Mouse (Mus musculus) embryo, embryonic 10.5 days (tissue): ENCODE measurements around the gene Csf2rb2.
A peak's percentile ranks its signal among the peaks of the same experiment; 100 is the strongest.
"Not testable (repeated sequence)": the region's sequence is repeated elsewhere in the genome, so short reads cannot be mapped to it uniquely, and the experiment has no call there.

ENCODE experiments used
- DNase-seq: peaks from one replicate; pipeline ENCODE4 v3.0.0-alpha.2; 2015; ENCODE audit warnings: low spot score

The Csf2rb2 gene

GRCm38 (mm10) chr15:78305341-78305933 is at the start of gene Csf2rb2:
Csf2rb2 (minus strand) TSS chr15:78305721.
- no peak for DNase-seq

GRCm38 (mm10) chr15:78354958-78355357 is 49.4 kb upstream of the Csf2rb2 start:
- peak; percentile 68 for DNase-seq

- no peak for DNase-seq
These were observed 46.2 kb upstream of the Csf2rb2 start for GRCm38 (mm10) chr15:78351586-78352165.

- no peak for DNase-seq
These were observed 39.0 kb upstream of the Csf2rb2 start for GRCm38 (mm10) chr15:78344567-78344966.

GRCm38 (mm10) chr15:78343683-78344082 is 38.2 kb upstream of the Csf2rb2 start:
- no peak for DNase-seq

- DNase-seq = not testable (repeated sequence)
These were observed 35.4 kb upstream of the Csf2rb2 start for GRCm38 (mm10) chr15:78340919-78341318.

- peak; percentile 61 for DNase-seq
These were observed 34.3 kb upstream of the Csf2rb2 start for GRCm38 (mm10) chr15:78339627-78340423.

- no peak for DNase-seq
These were observed 28.9 kb upstream of the Csf2rb2 start for GRCm38 (mm10) chr15:78334380-78334779.

- no peak for DNase-seq
These were observed 27.5 kb upstream of the Csf2rb2 start for GRCm38 (mm10) chr15:78332981-78333380.

- DNase-seq = no peak
These were observed 26.2 kb upstream of the Csf2rb2 start for GRCm38 (mm10) chr15:78331523-78332340.

GRCm38 (mm10) chr15:78330706-78331105 is 25.2 kb upstream of the Csf2rb2 start:
- DNase-seq = no peak

GRCm38 (mm10) chr15:78329972-78330371 is 24.5 kb upstream of the Csf2rb2 start:
- DNase-seq = not testable (repeated sequence)

GRCm38 (mm10) chr15:78328520-78329097 is 23.1 kb upstream of the Csf2rb2 start:
- no peak for DNase-seq

GRCm38 (mm10) chr15:78327753-78328341 is 22.3 kb upstream of the Csf2rb2 start:
- DNase-seq = not testable (repeated sequence)

- no peak for DNase-seq
These were observed 21.2 kb upstream of the Csf2rb2 start for GRCm38 (mm10) chr15:78326747-78327146.

- DNase-seq = no peak
These were observed 20.3 kb upstream of the Csf2rb2 start, which contains the start of gene Csf2rb for GRCm38 (mm10) chr15:78325671-78326339. Csf2rb (plus strand) TSS chr15:78325752.

- no peak for DNase-seq
These were observed 18.8 kb upstream of the Csf2rb2 start for GRCm38 (mm10) chr15:78324294-78324693.

- no peak for DNase-seq
These were observed 17.8 kb upstream of the Csf2rb2 start for GRCm38 (mm10) chr15:78323366-78323765.

- DNase-seq = peak; percentile 77
These were observed 15.4 kb upstream of the Csf2rb2 start for GRCm38 (mm10) chr15:78320825-78321496.
